Mouse (Mus musculus): ENCODE results near the gene Arpc3. TPM values are rescaled to one million over a fixed set of nuclear protein-coding genes. Genes with fewer than 3 reads are reported as not detected.
A peak's percentile ranks its signal among the peaks of the same experiment; 100 is the strongest.

Gene Arpc3
- polyA plus RNA-seq, 1 experiment from 2014 or later: 136 TPM

DNA sequence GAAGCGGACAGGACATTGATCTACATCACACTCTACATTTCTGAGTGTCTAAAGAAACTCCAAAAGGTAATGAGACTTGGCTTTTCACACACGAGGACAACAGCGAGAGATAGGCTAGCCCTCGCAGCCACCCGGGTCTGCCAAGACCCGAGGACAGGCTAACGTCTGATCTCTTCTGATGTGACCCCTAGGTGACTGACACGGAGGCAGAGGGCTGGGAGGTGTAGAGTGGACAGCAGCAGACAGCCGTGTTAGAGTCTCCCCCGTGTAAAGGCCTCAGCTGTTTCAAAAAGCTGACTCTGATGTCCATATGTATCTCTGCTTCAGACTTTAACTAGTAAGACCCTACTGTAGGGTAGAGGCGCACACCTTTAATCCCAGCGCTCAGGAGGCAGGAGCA, 11.7 kb downstream of the Arpc3 start:
- Histone ChIP-seq H3K36me3 (ENCODE audit: insufficient read depth, low read length) (peaks cover 62% of the 10 kb centered on the region), H3K4me1 (replicated peaks; ENCODE audit: insufficient read depth, low read length) (no peaks in the 10 kb centered on the region), H3K9ac (ENCODE audit: low read depth, low read length) (no peak overlapping the region), H3K4me3 (replicated peaks; ENCODE audit: low read depth, low read length) (no peak overlapping the region), H3K27me3 (ENCODE audit: insufficient read depth, low read length) (no peaks in the 10 kb centered on the region), H3K4me2 (ENCODE audit: low read length) (no peak overlapping the region), H3K9me3 (replicated peaks; ENCODE audit: low read length) (no peaks in the 10 kb centered on the region), H3K27ac (no peak overlapping the region)
- no peak for DNase-seq (ENCODE audit: low spot score)
- ATAC-seq (replicated peaks; ENCODE audit: low FRiP score, low read depth): no peak
- 88% methylated on average over 12 of the region's 12 CpGs for WGBS
- no peak for TF ChIP-seq CTCF (IDR thresholded peaks at IDR 0.05; ENCODE audit: low read depth)

GRCm38 (mm10) chr5:122405537-122405936, 13.9 kb downstream of the Arpc3 start:
- Histone ChIP-seq H3K9me3 (replicated peaks; ENCODE audit: low read length) (no peaks in the 10 kb centered on the region), H3K9ac (ENCODE audit: low read depth, low read length) (no peak overlapping the region), H3K4me2 (ENCODE audit: low read length) (no peak overlapping the region), H3K4me1 (replicated peaks; ENCODE audit: insufficient read depth, low read length) (no peaks in the 10 kb centered on the region), H3K36me3 (ENCODE audit: insufficient read depth, low read length) (peaks cover 57% of the 10 kb centered on the region), H3K27me3 (ENCODE audit: insufficient read depth, low read length) (no peaks in the 10 kb centered on the region), H3K27ac (no peak overlapping the region), H3K4me3 (replicated peaks; ENCODE audit: low read depth, low read length) (no peak overlapping the region)
- WGBS: 78% methylated on average over 10 of the region's 10 CpGs
- DNase-seq (ENCODE audit: low spot score) (no peak), ATAC-seq (replicated peaks; ENCODE audit: low FRiP score, low read depth) (no peak)
- no peak for TF ChIP-seq CTCF (IDR thresholded peaks at IDR 0.05; ENCODE audit: low read depth)

GRCm38 (mm10) chr5:122409692-122410645, 18.3 kb downstream of the Arpc3 start:
- ATAC-seq (replicated peaks; ENCODE audit: low FRiP score, low read depth): 0 out of 2 replicates have a peak, but pooled peaks have one; percentile 13
- DNase-seq (ENCODE audit: low spot score): no peak
- Histone ChIP-seq H3K4me3 (replicated peaks; ENCODE audit: low read depth, low read length) (no peak overlapping the region), H3K9me3 (replicated peaks; ENCODE audit: low read length) (no peaks in the 10 kb centered on the region), H3K27ac (no peak overlapping the region), H3K27me3 (ENCODE audit: insufficient read depth, low read length) (no peaks in the 10 kb centered on the region), H3K36me3 (ENCODE audit: insufficient read depth, low read length) (peaks cover 26% of the 10 kb centered on the region), H3K9ac (ENCODE audit: low read depth, low read length) (no peak overlapping the region), H3K4me1 (replicated peaks; ENCODE audit: insufficient read depth, low read length) (no peaks in the 10 kb centered on the region), H3K4me2 (ENCODE audit: low read length) (no peak overlapping the region)
- TF ChIP-seq CTCF (IDR thresholded peaks at IDR 0.05; ENCODE audit: low read depth): peak; percentile 42; the same call in 1 of the 2 replicates
- 87% methylated on average over 19 of the region's 19 CpGs for WGBS

GRCm38 (mm10) chr5:122411892-122412291, 20.2 kb downstream of the Arpc3 start:
- no peak for DNase-seq (ENCODE audit: low spot score)
- Histone ChIP-seq H3K27me3 (ENCODE audit: insufficient read depth, low read length) (no peaks in the 10 kb centered on the region), H3K4me1 (replicated peaks; ENCODE audit: insufficient read depth, low read length) (no peaks in the 10 kb centered on the region), H3K4me2 (ENCODE audit: low read length) (no peak overlapping the region), H3K27ac (no peak overlapping the region), H3K4me3 (replicated peaks; ENCODE audit: low read depth, low read length) (no peak overlapping the region), H3K9me3 (replicated peaks; ENCODE audit: low read length) (no peaks in the 10 kb centered on the region), H3K36me3 (ENCODE audit: insufficient read depth, low read length) (peaks cover 8% of the 10 kb centered on the region; the same call in 1 of the 2 replicates), H3K9ac (ENCODE audit: low read depth, low read length) (no peak overlapping the region)
- ATAC-seq (replicated peaks; ENCODE audit: low FRiP score, low read depth): no peak
- WGBS: 65% methylated on average over 5 of the region's 5 CpGs
- no peak for TF ChIP-seq CTCF (IDR thresholded peaks at IDR 0.05; ENCODE audit: low read depth)

DNA sequence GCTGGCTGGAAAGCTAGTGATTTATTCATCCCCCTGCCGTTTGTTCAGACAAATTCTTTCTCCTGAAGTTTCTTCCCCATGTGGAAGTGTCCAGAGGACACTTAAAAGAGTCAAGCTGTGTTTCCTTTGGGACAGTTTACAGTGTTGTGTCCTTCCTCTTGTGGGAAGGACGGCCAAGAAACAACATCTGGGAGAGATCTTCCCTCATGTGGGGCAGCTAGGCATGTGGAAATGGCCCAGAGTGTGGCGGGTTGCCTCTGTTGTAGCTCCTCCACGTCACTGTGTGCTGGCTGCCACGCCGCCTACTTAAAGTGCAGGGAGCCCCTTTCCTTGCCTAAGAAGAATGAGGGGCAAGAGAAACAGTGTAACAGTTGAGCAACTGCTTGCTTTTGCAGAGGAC, 21.1 kb downstream of the Arpc3 start:
- ATAC-seq (replicated peaks; ENCODE audit: low FRiP score, low read depth): 0 out of 2 replicates have a peak, but pooled peaks have one; percentile 17
- WGBS: 39% methylated on average over 6 of the region's 6 CpGs
- no peaks in the 10 kb centered on the region for H3K9me3 ChIP-seq (replicated peaks; ENCODE audit: low read length)

DNA sequence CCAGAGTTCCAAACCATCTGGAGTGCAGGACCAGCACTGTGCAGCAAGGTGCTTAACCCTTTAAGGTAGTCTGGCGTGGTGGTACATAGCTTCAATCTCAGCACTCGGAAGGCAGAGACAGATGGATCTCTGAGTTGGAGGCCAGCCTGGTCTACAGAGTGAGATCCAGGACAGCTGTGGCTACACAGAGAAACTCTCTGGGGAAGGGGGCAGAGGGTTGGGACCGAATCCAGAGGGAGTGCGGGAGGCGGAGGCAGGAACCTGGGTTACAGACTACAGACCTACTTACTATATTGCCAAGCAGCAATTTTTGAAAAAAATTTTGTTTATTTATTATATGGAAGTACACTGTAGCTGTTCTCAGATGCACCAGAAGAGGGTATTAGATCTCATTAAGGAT, 22.7 kb downstream of the Arpc3 start:
- no peak for ATAC-seq (replicated peaks; ENCODE audit: low FRiP score, low read depth)
- Histone ChIP-seq H3K9me3 (replicated peaks; ENCODE audit: low read length) (no peaks in the 10 kb centered on the region), H3K27ac (no peak overlapping the region), H3K36me3 (ENCODE audit: insufficient read depth, low read length) (no peaks in the 10 kb centered on the region), H3K4me2 (ENCODE audit: low read length) (no peak overlapping the region), H3K27me3 (ENCODE audit: insufficient read depth, low read length) (no peaks in the 10 kb centered on the region), H3K4me3 (replicated peaks; ENCODE audit: low read depth, low read length) (no peak overlapping the region), H3K9ac (ENCODE audit: low read depth, low read length) (no peak overlapping the region), H3K4me1 (replicated peaks; ENCODE audit: insufficient read depth, low read length) (no peaks in the 10 kb centered on the region)
- 87% methylated on average over 5 of the region's 5 CpGs for WGBS
- DNase-seq (ENCODE audit: low spot score): no peak
- TF ChIP-seq CTCF (IDR thresholded peaks at IDR 0.05; ENCODE audit: low read depth): no peak

More for the DNA sequence above, 21.1 kb downstream of the Arpc3 start:
- peak overlapping the region; percentile 2; the same call in 1 of the 2 replicates for H3K27ac ChIP-seq
- no peaks in the 10 kb centered on the region for H3K36me3 ChIP-seq (ENCODE audit: insufficient read depth, low read length)
- H3K4me1 ChIP-seq (replicated peaks; ENCODE audit: insufficient read depth, low read length): no peaks in the 10 kb centered on the region
- H3K4me2 ChIP-seq (ENCODE audit: low read length): no peak overlapping the region
- DNase-seq (ENCODE audit: low spot score): peak; percentile 70
- no peak for TF ChIP-seq CTCF (IDR thresholded peaks at IDR 0.05; ENCODE audit: low read depth)
- H3K27me3 ChIP-seq (ENCODE audit: insufficient read depth, low read length): no peaks in the 10 kb centered on the region
- H3K4me3 ChIP-seq (replicated peaks; ENCODE audit: low read depth, low read length): no peak overlapping the region
- no peak overlapping the region for H3K9ac ChIP-seq (ENCODE audit: low read depth, low read length)
